Mouse (Mus musculus) layer of hippocampus, postnatal 10 days (tissue): ENCODE data around the gene Prnd. TPM values are rescaled to one million over a fixed set of nuclear protein-coding genes. Genes with fewer than 3 reads are reported as not detected.

ENCODE experiments used
- DNase-seq, 2 experiments: peaks; one replicate each; pipeline ENCODE4 v3.0.0; 2021; ENCODE audit warnings: low spot score in 2 of 2
- long read RNA-seq: library from polyadenylated mRNA; stranded (forward); transcript quantifications from one replicate; pipeline ENCODE4 v2.0.0, GENCODE M21; 2023
- total RNA-seq, 2 experiments: library from RNA; stranded (reverse); gene quantifications; 2 replicates each; pipeline ENCODE4 v1.2.3; 2021

Gene Prnd
- 1 to 10 TPM; 5.1 to 5.2 TPM for total RNA-seq
- long read RNA-seq, transcript Prnd-204 (2 exons, 3,176 nt): major isoform, 10 of 26 reads
- long read RNA-seq, transcript Prnd-203 (3 exons, 1,938 nt): minor isoform, 8 of 26 reads
- long read RNA-seq, partial matches to known transcripts: 2 of 26 reads
- long read RNA-seq, other reads (novel, unspliced or antisense): 2 of 26 reads

DNA sequence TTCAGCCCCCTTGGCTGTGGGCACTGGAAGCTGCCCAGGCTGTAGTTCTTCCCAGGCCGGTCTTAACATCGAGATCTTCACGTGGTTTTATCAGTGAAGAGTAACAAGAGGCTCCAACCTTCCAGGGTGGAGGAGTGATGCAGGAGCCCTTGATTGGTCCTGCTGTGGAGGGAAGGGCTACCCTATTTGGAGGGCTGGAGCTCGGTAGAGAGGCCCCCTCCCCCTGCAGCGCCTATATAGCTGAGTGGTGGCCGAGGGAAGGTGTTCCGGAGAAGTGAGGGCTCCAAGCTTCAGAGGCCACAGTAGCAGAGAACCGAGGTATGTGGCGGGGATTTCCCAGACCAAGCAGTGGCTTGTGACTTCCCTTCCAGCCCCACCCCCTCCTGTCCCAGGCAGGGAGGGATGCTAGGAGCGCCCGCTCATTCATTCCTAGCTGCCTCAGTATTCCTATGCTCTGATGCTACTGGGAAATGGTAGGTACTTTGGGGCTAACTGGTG lies at the start of gene Prnd:
Gene Prnd, plus strand, starts transcription at position 264 of the 498 bp plus-strand sequence.
- peak in 1 of 2 experiments; percentile 9 for DNase-seq

DNA sequence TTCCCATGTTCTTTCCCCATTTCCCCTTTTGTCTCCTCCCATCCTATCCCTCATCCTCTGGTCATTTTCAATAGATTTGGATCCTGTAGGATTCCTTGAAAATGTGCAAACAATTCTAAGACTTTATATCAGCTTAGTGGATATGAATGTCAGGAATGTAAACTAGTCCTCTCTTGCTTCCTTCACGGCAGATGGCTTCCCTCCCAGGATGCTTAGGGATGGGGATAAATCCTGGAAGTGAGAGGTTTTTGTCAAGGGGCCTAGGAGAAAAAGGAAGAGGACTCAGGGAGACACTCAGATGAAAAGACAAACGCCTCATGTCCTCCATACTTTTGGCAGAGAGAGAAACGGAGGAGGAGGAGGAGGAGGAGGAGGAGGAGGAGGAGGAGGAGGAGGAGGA lies 48.2 kb upstream of the Prnd start:
- no peak for DNase-seq

DNA sequence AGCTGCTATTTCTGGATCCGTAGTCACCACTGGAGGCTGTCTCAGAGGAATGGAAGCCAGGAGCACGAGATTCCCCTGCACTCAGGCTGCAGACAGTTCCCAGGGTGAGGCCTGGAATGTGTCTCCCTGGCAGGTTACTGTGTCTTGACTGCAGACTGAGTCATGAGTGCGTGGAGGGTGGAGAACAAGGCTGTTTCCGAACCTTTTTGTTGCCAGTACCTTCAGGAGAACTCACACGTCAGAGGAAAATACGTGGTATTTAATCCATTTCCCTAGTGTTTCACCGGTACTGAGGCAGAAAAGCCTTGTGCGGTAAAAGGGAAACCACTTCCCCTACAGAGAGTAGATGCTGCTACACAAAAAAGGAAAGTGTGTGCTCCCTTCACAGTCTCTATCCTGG lies 47.8 kb upstream of the Prnd start:
- no peak for DNase-seq

DNA sequence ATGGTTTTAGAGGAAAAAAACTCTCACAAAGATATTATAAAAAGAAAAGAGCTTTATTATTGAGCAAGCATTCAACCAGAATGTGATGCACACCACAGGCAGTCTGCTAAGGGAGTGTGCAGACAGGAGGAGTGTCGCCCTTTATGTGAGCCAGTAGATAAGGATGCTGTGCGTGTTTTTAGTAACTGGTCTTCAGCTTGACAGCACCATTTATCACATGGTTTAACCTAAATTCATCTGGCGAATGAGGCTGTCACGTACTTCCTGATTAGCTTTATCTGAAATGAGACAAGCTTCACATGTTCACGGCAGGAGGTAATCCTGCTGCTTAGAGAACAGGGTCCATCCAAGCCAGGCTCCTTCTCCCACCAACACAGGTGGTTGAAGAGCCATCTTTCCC lies 45.6 kb upstream of the Prnd start:
- DNase-seq: no peak

DNA sequence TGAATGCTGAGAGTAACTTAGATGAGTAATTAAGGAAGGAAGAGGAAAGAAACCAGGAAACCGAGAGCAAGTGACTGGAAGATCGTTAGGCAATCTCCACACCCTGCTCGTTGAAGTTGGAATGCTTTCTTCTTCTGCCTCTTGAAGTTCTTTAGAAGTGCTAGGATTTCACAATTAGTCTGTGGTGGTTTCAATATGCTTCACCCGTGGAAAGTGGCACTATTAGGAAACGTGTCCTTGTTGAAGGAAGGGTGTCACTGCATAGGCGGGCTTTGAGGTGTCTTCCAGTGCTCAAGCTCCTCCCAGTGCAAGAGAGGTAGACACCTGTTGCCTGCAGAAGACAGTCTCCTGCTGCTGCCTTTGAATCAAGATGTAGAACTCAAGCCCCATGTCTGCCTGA lies 44.9 kb upstream of the Prnd start:
- DNase-seq: no peak

DNA sequence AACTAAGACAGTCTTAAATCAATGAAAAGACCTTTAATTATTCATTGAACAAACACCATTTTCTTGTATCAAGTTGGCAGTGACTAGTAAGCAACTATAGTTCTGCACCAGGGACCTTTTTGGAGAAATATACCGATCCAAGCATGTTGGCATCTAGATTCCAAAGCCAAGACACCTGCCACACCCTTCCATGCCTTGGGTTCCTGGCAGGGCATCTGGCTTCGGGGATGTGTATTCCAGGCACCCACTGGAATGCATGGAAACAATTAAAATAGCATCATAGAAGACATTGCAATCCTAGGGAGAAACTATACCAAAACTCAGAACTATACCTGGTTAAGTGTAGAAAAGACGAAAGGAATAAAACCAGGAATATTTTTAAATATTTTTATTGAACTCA lies 44.4 kb upstream of the Prnd start:
- DNase-seq: no peak

DNA sequence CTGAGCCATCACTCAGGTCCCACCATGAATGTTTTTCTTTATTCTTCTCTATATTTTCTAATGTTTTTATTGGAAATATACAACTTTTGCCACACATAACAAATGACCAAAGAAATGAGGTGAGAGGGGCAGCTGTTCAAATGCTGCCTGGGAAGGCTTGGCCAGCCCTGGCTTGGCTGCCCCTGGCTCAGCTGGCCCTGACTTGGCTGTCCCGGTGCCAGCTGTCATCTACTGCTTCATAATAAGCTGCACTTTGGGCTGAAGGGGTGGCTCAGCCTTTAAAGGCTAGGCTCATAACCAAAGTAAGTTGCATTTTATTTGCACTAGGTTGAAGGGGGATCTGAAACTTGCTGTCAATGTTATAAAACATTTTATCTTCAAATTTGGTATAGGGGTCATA lies 43.8 kb upstream of the Prnd start:
- no peak for DNase-seq

DNA sequence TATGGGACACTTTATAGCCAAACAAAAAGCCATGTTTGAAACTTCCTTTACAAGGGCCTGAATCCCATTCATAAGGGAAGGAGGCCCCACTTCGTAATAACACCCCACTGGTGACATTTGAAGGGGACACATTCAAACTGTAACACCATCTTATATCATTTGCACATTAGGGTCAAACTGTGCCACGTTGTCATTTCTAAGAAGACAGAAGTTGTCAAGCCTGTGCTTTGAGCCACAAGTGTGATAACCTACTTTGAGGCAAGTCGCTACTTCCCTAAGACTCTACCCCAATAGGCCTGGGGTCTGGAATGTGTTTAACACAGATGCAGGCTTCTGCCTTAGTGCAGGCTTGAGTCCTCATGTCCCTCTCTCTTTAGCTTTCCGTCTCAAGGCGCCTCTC lies 43.4 kb upstream of the Prnd start:
- no peak for DNase-seq

DNA sequence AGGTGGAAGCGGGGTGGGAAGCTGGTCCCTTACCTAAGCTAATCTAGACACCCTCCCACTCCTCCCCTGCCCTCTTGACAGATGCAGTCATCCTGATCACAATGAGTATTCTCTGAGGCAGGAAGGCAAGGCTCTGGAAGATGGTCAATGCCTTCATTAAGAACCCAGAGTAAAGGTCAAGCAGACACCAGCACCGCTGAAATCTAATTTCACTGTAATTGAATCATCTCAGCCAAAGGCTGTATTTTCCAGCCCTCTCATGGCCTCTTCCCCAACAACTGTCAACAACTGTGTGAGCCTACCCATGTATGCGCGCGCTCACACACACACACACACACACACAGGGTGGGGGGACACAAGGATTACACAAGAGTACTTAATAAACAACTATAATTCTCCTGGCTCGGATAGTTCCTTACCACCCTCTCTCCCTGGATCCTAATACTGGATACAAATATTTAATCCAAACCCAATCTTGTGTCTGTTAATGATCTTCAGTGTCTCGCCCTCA lies 42.3 kb upstream of the Prnd start:
- no peak for DNase-seq

DNA sequence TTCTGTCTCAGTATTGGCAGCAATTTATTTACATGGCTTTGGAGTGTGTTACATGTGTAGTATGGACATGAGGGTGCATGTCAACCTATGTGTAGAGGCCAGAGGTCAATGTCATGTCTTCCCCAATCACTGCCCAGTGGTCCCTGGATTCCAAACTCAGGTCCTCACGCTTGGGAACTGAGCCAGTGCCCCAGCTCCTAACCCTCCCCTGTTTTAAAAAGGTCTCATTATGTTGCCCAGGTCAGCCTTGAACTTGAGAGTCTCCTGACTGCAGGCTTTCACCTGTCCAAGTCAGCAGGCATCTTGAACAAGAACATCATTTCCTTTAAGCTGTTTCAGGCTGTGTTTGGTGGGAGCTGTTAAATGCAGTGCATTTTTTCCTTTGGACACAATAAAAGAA lies 41.8 kb upstream of the Prnd start:
- no peak for DNase-seq

DNA sequence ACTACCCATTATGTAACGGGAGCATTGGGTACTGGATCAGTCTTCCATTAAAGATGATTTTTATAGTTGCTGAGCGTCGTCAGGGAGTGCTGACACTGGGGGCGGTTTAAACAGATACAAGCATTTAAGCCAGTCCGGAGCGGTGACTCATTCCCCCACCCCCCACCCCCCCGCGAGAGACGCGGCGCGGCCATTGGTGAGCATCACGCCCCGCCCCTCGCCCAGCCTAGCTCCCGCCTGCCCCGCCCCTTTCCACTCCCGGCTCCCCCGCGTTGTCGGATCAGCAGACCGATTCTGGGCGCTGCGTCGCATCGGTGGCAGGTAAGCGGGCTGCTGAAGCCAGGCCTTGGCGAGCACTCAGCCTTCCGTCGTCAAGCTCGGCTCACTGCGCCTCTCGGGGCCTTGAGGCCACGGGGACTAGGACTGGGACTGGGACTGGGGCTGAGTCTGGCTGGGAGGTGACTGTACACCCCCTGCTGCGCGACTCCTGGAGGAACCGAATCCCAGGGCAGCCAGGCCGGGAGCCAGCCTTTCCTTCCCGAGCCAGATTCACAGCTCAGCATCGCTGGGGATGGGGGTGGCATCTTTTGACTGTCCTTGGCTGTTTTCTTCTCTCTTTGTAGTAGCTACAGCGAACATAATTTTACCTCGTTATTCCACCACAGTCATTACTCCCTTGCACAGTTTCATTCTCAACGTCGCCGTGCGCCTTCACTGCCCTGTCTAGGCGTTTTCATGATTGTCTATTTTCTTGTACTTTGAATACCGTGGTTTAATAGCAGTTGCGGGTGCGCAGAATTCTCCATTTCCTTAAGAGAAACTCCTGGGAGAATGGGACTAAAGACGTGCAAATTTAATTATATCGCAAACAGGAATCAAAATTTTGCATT lies 40.7 kb upstream of the Prnd start, which contains the start of the genes Prnp and Prn:
Gene Prnp, plus strand, starts transcription at position 246 of the 890 bp plus-strand sequence.
Gene Prn, plus strand, starts transcription at position 275 of the 890 bp plus-strand sequence.
- peak; percentile 89 to 95 for DNase-seq

DNA sequence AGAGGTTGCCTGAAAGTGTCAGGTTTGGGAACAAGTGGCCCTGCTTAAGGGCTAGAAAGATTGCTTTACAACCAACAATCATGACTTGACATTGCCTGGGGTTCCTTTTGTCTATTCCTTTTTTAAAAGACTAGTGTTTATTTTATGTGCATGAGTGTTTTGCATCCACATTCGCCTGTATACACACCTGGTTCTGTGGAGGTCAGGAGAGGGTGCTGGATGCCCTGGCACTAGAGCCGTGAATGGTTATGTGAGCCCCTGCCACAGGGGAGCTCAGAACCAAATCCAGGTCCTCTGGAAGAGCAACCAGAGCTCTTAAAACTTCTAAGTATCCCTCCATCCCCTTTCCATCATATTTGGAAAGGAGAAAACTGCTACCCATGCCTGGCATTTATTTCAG lies 39.8 kb upstream of the Prnd start:
- no peak for DNase-seq

DNA sequence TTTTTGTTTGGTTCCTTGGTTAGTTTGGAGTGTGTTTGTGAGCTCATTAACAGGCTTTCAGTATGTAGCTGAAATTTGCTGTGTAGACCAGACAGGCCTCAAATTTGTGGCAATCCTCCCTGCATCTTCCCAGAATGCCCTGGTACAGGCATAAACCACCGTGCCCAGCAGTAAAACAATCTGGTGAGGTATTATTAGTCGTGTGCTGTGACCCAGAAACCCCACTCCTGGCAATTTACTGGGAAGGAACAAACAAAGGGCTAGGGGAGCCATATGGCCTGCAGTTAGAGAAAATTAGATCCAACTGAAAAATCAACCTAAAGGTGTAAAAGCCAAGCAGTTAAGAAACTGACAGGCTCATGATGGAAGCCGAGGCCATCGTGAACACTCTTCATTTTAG lies 39.3 kb upstream of the Prnd start:
- no peak for DNase-seq

DNA sequence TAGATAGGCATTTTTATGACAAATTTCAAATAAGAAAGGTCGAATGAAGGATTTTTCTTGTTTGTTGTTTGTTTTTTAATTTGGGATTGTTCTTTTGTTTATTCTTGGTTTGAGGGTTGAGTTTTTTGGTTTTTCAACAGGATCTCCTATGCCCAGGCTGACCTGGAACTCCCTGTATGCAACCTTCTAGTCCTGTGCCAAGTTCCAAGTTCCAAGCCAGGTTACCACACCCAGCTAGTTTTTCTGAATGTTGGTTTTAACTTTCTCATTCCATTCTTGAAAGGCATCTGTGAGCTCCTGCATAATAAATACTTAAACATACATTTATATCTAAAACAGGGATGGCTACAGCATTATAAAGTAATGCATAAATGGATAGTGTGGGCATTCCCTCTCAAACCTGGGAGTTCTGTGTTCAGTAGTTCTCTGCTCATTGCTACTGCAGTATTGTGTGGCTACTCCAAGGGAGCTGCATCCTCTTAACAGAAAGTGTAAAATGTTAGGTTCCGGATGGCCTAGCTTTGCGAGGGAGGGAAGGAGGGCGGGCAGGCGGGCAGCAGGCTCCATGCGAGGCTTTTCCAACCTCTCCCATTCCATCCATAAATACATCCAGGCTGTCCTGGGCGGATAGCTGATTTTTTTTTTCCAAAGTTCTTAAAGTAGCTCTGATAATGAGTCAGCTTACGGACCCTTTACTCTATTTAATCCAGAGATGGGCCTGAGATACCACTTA lies 38.0 kb upstream of the Prnd start:
- no peak for DNase-seq

DNA sequence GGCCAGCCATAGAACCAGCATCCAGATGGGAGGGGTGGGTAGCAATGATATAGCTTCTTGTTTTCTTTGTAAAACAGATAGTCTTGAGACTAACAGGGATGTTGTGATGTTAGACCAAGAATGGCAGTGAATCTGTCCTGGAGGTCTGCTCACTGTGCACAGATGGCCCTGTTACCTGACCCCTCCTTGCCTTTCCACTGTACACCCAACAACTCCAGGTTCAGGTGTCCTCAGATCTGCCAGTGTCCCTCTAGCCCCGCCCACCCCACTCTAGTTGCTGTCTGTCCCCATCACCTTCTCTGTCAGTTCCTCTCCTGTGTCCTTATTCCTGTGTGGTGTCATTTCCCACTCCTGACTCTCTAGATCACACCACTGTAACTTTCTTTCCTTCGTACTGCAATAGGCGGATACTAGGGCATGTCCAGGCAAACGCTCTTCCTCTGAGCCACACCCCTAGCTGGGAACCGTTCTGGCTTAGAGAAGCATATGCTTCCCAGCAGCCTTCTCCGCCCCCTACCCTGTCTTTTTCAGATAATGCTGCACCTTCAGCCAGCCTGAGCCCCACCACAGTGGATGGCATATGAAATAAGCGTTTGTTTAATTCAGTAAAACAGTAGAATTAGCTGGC lies 18.3 kb upstream of the Prnd start:
- DNase-seq: no peak

DNA sequence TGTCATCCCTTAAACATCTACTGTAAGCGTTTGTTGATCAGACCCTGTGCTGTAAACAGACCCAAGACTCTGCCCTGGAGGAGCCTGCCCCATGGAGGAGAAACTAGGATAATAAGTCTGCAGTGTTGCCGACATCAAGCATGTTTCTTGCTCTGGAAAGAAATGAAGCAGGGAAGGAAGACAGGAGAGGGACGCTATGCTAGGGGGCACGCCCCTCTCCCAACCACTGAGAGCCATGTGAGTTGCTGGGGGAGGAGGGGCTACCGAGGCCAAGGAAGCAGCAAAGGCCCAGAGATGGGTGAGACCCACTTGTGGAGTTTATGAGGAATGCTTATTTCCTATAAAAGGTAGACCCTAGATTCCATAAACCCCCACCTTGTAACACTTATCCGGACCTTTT lies 17.6 kb upstream of the Prnd start:
- DNase-seq: peak in 1 of 2 experiments; percentile 7

DNA sequence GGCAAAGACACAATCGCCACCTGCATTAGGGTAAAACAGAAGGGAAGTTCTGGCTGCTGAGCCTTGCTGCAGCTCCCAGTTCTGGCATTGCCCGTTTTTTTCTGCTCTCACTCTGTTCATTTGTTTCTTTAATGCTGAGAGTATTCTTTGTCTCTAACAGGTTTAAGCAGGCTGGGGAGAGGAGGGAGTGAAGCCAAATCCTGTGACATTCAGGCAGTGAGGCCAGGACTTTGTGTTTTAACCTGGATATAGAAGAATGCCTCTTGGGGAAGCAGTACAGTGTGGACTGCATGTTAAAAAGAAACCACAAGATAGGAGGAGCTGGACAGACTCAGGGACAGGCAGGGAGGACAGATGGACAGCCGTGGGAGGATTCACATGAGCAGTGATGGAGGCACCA lies 17.1 kb upstream of the Prnd start:
- DNase-seq: peak in 1 of 2 experiments; percentile 22

DNA sequence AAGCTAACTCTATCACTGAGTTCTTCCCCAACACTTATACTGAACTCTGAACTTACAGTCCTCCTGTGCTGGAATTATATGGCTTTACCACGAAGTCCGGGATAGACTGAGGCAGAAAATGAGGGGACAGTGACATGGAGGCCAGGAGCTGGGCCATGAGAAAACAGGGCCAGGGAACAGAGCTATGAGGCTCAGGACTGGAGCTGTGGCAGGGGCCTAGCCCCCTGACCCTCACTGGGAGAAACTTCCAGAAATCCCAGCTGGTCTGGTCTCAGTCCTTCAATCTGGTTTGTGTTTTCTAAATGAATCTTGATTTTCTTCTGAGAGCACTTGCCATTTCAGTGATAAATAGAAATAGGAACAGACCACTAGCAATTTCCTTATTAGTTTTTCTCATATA lies 16.4 kb upstream of the Prnd start:
- no peak for DNase-seq

DNA sequence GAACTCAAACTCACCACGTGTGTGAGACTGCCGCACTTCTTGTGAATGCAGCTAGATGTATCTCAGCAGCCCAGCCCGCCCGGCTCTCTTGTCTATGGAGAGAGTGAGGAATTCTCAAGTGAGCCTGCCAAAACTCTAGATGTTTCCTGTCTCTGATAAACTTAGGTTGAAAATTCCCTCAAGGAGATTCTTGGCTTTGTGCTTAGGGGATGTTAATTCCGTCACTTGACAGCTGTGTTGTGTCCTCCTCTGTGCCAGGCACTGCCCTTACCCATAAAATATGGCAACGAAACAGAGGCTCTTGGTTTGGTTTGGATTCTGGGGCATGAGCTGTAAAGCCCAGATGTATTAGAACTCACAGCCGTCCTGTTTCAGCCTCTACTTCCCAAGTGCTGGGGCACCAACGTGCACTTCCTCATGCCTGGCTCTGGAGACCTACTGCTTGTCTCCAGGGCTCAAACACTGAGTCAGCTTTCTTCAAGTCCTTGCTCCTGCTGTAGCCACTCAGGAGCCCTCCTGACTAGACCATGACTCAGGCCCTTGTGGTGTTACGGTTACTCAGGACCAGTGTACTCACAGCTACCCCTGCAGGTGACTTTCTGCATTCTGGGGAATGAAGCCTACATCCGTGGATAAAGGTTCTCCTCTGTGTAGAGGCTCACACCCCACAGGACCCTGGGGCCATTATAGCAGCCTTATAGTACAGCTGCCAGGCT lies 15.1 kb upstream of the Prnd start:
- no peak for DNase-seq

DNA sequence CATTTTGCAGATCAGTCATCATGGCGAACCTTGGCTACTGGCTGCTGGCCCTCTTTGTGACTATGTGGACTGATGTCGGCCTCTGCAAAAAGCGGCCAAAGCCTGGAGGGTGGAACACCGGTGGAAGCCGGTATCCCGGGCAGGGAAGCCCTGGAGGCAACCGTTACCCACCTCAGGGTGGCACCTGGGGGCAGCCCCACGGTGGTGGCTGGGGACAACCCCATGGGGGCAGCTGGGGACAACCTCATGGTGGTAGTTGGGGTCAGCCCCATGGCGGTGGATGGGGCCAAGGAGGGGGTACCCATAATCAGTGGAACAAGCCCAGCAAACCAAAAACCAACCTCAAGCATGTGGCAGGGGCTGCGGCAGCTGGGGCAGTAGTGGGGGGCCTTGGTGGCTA lies 14.3 kb upstream of the Prnd start:
- no peak for DNase-seq
